Mouse (Mus musculus) kidney, adult 2 months (tissue): ENCODE data around the gene Agps.

Experiments used
- CTCF ChIP-seq: fragments of 200-500 bp; conservative IDR thresholded peaks from 2 replicates; pipeline ENCODE4 v1.5.1; 2011; ENCODE audit warnings: low read depth, mild to moderate bottlenecking, control low read depth, low read length, moderate library complexity, mixed read lengths; ENCODE audit not compliant: insufficient read depth, insufficient read length
- POLR2A ChIP-seq: fragments of 200-500 bp; IDR thresholded peaks from one replicate; pipeline ENCODE4 v1.6.1; 2011; ENCODE audit warnings: low read depth, low read length, control low read depth

DNA sequence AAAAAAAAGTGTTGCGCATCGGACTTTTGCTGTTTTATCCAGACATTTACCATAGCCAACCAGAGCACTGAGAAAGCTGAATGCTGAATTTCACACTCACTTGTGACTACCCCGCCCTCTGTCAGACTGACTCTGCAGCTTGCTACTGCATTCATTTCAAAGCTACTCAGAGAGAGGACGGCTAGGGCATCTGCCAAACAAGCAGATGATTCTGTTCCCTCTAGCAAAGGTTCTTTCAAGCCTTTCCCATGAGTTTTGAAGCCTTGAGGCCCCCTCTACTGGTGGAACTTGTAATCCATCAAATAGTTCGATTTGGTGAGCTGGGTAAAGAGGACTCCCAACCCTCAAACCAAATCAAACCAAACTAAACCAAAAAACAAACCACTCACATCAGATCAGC lies 133.0 kb downstream of the Agps start:
- TF ChIP-seq CTCF = peak; percentile 28
- no peak for TF ChIP-seq POLR2A
